Mouse (Mus musculus): Measurements from ENCODE around the gene Pnrc1. TPM values are rescaled to one million over a fixed set of nuclear protein-coding genes. Genes with fewer than 3 reads are reported as not detected.

Pnrc1 gene
- total and polyA plus RNA-seq, 3 experiments, result 7.6 to 14.4 TPM; not detected in 1

DNA sequence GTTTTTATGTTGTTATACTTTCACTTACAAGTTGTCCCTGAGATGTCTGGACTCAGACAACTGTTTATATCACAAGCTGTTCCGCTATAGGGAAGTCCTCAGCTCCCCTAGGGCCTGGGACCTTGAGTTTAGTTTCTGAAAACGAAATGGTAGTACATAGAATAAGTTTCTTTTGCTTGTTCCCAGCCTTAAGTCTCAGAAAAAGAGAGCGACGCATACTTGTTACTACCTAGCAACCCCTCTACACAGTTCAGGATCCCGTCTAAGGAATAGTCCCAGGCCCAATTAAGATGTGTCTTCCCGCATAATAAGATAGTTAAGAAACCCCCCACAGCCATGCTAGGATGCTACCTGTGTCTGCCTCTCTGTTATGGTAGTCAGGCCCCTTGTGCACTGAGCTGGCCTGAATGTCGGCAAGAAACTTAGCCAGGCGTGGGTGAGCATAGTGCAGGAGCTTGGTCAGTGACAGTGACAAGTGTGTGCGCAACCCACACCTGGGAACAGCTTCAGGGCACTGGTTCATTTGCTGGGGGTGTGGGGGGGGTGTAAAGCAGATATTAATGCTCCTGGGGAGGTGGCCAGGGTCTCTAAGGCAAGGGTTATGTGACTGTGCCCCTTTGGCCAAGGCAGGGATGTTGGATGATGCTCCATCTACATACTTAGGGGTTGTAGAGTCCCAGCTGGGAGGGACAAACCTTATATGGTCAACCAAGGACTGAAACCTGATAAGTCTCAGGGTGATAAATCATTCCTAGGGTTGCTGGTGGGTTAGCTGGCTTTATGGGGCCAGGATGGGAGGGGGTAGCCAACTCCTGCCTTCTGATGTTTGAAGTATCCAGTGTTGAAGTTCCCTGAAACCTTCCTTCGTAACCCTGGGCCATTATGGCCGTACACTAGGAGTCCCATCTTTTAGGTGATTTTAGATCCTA lies 19.3 kb downstream of the Pnrc1 start:
- no peaks in the 10 kb centered on the region for H3K9me3 ChIP-seq (replicated peaks; ENCODE audit: insufficient read depth, low read length)
- H3K36me3 ChIP-seq (ENCODE audit: control insufficient read depth in 1 of 2, insufficient read depth in 2 of 2, low read length in 2 of 2), result no peaks in the 10 kb centered on the region
- DNase-seq (ENCODE audit: low read depth, low spot score), result no peak
- TF ChIP-seq TBP (IDR thresholded peaks at IDR 0.05; ENCODE audit: low read depth, low read length) (no peak), GATA1 (IDR thresholded peaks at IDR 0.05; ENCODE audit: low read depth, low read length) (no peak), POLR2A (IDR thresholded peaks at IDR 0.05; ENCODE audit: control insufficient read depth in 1 of 2, insufficient read depth in 1 of 2, low read depth in 1 of 2, low read length in 2 of 2, poor library complexity in 1 of 2) (no peak), POLR2AphosphoS2 (IDR thresholded peaks at IDR 0.05; ENCODE audit: low read length) (no peak), BHLHE40 (IDR thresholded peaks at IDR 0.05; ENCODE audit: borderline replicate concordance, low read depth, low read length) (no peak), ETS1 (IDR thresholded peaks at IDR 0.05; ENCODE audit: low read depth, low read length) (no peak), RAD21 (IDR thresholded peaks at IDR 0.05; ENCODE audit: low read depth, low read length) (no peak)
- no peak overlapping the region for H3K27ac ChIP-seq (ENCODE audit: control insufficient read depth, low read depth, low read length)
- H3K4me1 ChIP-seq (ENCODE audit: control insufficient read depth in 1 of 2, insufficient read depth in 2 of 2, low read length in 2 of 2), result no peaks in the 10 kb centered on the region
- no peak overlapping the region for H3K4me3 ChIP-seq (ENCODE audit: control insufficient read depth in 1 of 2, insufficient read depth in 1 of 2, low read depth in 2 of 2, low read length in 2 of 2)
- H3K27me3 ChIP-seq (ENCODE audit: control insufficient read depth in 1 of 2, insufficient read depth in 2 of 2, low read length in 2 of 2), result peaks cover 0 to 3% of the 10 kb centered on the region in 2 experiments; a peak in 2 of 4 replicates
- H3K79me2 ChIP-seq (ENCODE audit: control insufficient read depth, insufficient read depth, low read length, poor library complexity), result no peaks in the 10 kb centered on the region
- no peak overlapping the region for H3K9ac ChIP-seq (ENCODE audit: control insufficient read depth, low read depth, low read length, poor library complexity, severe bottlenecking)

DNA sequence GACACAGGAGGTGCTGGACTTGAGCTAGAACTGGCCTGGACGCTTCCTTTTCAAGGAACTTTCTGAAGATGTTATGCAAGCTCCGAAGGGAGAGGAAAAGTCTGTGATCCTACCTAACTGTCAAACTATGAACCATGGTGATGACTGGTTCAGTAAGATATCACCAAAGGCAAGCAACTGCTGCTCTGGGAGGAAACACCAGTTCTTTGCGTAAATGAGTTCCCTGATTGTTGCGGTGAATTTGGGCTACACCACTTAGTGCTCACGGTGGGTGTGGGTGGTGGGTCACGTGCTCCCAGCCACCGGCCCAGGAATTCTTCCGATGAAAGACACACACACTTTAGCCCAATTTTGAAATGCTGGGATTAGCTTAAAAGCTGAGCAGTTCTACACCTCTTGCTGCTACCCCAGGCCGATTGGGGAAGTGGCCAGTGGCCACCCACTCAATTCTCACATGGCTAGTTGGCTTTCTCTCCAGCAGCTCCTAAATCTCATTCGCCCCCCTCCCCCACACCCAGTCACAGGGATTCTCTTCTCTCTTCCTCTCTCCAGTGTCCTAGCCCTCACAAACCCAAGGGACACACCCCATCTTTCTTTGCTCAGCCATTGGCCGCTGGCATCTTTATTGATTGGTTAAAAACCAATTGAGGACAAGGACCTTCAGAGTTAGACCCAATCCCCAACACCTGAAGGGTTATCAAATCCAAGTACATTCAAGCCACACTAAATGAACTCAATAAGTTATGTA lies 24.8 kb downstream of the Pnrc1 start:
- Histone ChIP-seq H3K27ac (ENCODE audit: control insufficient read depth, low read depth, low read length) (no peak overlapping the region), H3K9ac (ENCODE audit: control insufficient read depth, low read depth, low read length, poor library complexity, severe bottlenecking) (no peak overlapping the region)

DNA sequence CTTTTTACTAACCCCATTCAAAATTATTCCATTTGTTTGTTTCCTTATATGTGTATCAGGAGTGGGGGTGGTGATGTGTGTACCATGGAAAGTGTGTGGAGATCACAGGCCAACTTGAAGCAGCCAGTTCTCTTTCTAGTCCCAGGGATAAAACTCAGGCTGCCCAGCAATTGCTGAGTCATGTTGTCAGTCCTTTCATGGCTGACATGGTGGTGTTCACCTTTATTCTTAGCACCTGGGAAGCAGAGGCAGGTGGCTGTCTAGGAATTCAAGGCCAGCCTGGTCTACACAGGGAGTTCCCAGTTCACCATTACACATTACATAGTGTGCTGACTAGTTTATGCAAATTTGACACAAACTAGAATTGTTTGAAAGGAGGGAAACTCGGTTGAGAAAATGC lies 27.1 kb downstream of the Pnrc1 start:
- no peaks in the 10 kb centered on the region for H3K9me3 ChIP-seq (replicated peaks; ENCODE audit: insufficient read depth, low read length)
- no peaks in the 10 kb centered on the region for H3K4me1 ChIP-seq (ENCODE audit: control insufficient read depth in 1 of 2, insufficient read depth in 2 of 2, low read length in 2 of 2)
- DNase-seq (ENCODE audit: low read depth, low spot score), result no peak
- TF ChIP-seq MAFK (IDR thresholded peaks at IDR 0.05; ENCODE audit: borderline replicate concordance, low read depth, low read length), result no peak
- TF ChIP-seq MAZ (IDR thresholded peaks at IDR 0.05; ENCODE audit: low read depth, low read length), result no peak
- no peak for TF ChIP-seq BHLHE40 (IDR thresholded peaks at IDR 0.05; ENCODE audit: borderline replicate concordance, low read depth, low read length)
- no peak for TF ChIP-seq MYB (IDR thresholded peaks at IDR 0.05; ENCODE audit: low read depth, low read length)
- no peak for TF ChIP-seq JUND (IDR thresholded peaks at IDR 0.05; ENCODE audit: low read depth, low read length)
- no peak for TF ChIP-seq ZC3H11A (IDR thresholded peaks at IDR 0.05; ENCODE audit: low read depth, low read length)
- no peak for TF ChIP-seq RAD21 (IDR thresholded peaks at IDR 0.05; ENCODE audit: low read depth, low read length)
- TF ChIP-seq ZNF384 (IDR thresholded peaks at IDR 0.05; ENCODE audit: low read depth, low read length), result no peak
- TF ChIP-seq CTCF (IDR thresholded peaks at IDR 0.05 in 2 of 3, conservative IDR thresholded peaks at IDR 0.05 in 1 of 3; ENCODE audit: control insufficient read depth in 1 of 3, insufficient read depth in 1 of 3, low read depth in 2 of 3, low read length in 3 of 3, poor library complexity in 1 of 3, severe bottlenecking in 1 of 3), result no peak
- TF ChIP-seq MXI1 (IDR thresholded peaks at IDR 0.05; ENCODE audit: low read depth, low read length), result no peak
- H3K9ac ChIP-seq (ENCODE audit: control insufficient read depth, low read depth, low read length, poor library complexity, severe bottlenecking), result no peak overlapping the region
- no peak overlapping the region for H3K4me3 ChIP-seq (ENCODE audit: control insufficient read depth in 1 of 2, insufficient read depth in 1 of 2, low read depth in 2 of 2, low read length in 2 of 2)
- peaks cover 4 to 9% of the 10 kb centered on the region in 2 experiments; a peak in 3 of 4 replicates for H3K27me3 ChIP-seq (ENCODE audit: control insufficient read depth in 1 of 2, insufficient read depth in 2 of 2, low read length in 2 of 2)
- H3K36me3 ChIP-seq (ENCODE audit: control insufficient read depth in 1 of 2, insufficient read depth in 2 of 2, low read length in 2 of 2), result no peaks in the 10 kb centered on the region
- no peaks in the 10 kb centered on the region for H3K79me2 ChIP-seq (ENCODE audit: control insufficient read depth, insufficient read depth, low read length, poor library complexity)
- no peak overlapping the region for H3K27ac ChIP-seq (ENCODE audit: control insufficient read depth, low read depth, low read length)

More for the DNA sequence above, 24.8 kb downstream of the Pnrc1 start:
- no peaks in the 10 kb centered on the region for H3K79me2 ChIP-seq (ENCODE audit: control insufficient read depth, insufficient read depth, low read length, poor library complexity)
- no peaks in the 10 kb centered on the region for H3K9me3 ChIP-seq (replicated peaks; ENCODE audit: insufficient read depth, low read length)
- no peak overlapping the region for H3K4me3 ChIP-seq (ENCODE audit: control insufficient read depth in 1 of 2, insufficient read depth in 1 of 2, low read depth in 2 of 2, low read length in 2 of 2)
- TF ChIP-seq HCFC1 (IDR thresholded peaks at IDR 0.05; ENCODE audit: low read depth, low read length), result no peak
- TF ChIP-seq GATA1 (IDR thresholded peaks at IDR 0.05; ENCODE audit: low read depth, low read length), result no peak
- no peak for TF ChIP-seq SIN3A (IDR thresholded peaks at IDR 0.05; ENCODE audit: low read length)
- TF ChIP-seq USF1 (IDR thresholded peaks at IDR 0.05; ENCODE audit: low read depth, low read length), result 0 out of 2 replicates have a peak, but pooled peaks have one; percentile 5
- TF ChIP-seq JUND (IDR thresholded peaks at IDR 0.05; ENCODE audit: low read depth, low read length), result no peak
- H3K4me1 ChIP-seq (ENCODE audit: control insufficient read depth in 1 of 2, insufficient read depth in 2 of 2, low read length in 2 of 2), result no peaks in the 10 kb centered on the region
- peaks cover 3 to 4% of the 10 kb centered on the region in 2 experiments; a peak in 3 of 4 replicates for H3K27me3 ChIP-seq (ENCODE audit: control insufficient read depth in 1 of 2, insufficient read depth in 2 of 2, low read length in 2 of 2)
- DNase-seq (ENCODE audit: low read depth, low spot score), result no peak
- H3K36me3 ChIP-seq (ENCODE audit: control insufficient read depth in 1 of 2, insufficient read depth in 2 of 2, low read length in 2 of 2), result no peaks in the 10 kb centered on the region

All from MEL (cell line).